ENCODE assay signal across 30 mouse cellular contexts in the genomic region with DNA sequence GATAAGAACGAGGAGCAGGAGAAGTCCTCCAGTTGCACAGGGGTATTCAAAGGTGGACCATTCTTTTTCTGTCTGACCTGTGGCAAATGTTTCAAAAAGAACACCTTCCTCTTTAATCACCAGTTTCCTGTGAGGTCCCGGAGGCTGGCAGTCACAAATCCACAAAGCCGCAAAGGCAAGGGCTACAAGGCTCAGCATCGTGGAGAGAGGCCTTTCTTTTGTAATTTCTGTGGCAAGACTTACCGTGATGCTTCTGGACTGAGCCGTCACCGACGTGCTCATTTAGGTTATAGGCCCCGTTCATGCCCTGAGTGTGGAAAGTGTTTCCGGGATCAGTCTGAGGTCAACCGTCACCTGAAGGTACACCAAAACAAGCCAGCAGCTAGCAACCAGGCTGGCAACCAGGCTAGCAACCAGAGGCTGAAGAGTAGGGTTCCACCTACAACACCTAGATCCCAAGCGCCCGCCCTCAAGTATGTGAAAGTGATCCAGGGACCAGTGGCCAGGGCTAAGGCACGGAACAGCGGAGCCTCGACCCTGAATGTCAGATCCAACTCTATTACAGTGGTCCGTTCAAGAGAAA. TPM values are rescaled to one million over a fixed set of nuclear protein-coding genes. Genes with fewer than 3 reads are reported as not detected.
DNase-seq lines count a peak whose midpoint lies in the region; ATAC-seq and TF ChIP-seq lines count a peak whose summit lies in the region.
"Had no signal": no experiment of that assay in that cellular context is flagged by ENCODE, and none has a peak within 500 bp of the region (broad histone marks: within the 10 kb centered on the region; RNA-seq: fewer than 3 reads in every experiment).

No protein-coding gene starts in this region.

- peak; percentile 73 for DNase-seq in 416B (ENCODE audit: low read depth)
- DNase-seq in lung, postnatal 4 days: no peak
- DNase-seq in liver, embryonic 11.5 days (ENCODE audit: low spot score): no peak
- no peak for DNase-seq in kidney, adult 18-20 months
- DNase-seq: adrenal gland, postnatal 14 days; cerebellum, adult 9-11 months; gastrocnemius, postnatal 10 days; heart, adult 11 months; heart, postnatal 10 days; kidney, adult 8-10 months; kidney, postnatal 10 days; layer of hippocampus, postnatal 36 days; lung, adult 18-20 months; right cerebral cortex, adult 18-20 months; right cerebral cortex, postnatal 4 days had no signal

- H3K36me3 ChIP-seq in E14TG2a.4 (ENCODE audit: insufficient read depth, low read length): peaks cover 72% of the 10 kb centered on the region
- peaks cover 5% of the 10 kb centered on the region; the same call in 1 of the 2 replicates for H3K36me3 ChIP-seq in liver, embryonic 11.5 days (ENCODE audit: control insufficient read depth, insufficient read depth, low read length)

- H3K27me3 ChIP-seq in E14TG2a.4 (ENCODE audit: insufficient read depth, low read length): no peaks in the 10 kb centered on the region
- no peaks in the 10 kb centered on the region for H3K27me3 ChIP-seq in liver, embryonic 11.5 days (replicated peaks; ENCODE audit: control insufficient read depth, insufficient read depth, low read length)
- H3K27me3 ChIP-seq: forebrain, embryonic 15.5 days; heart, embryonic 12.5 days; neural tube, embryonic 15.5 days had no signal

- TF ChIP-seq CTCF in E14TG2a.4 (conservative IDR thresholded peaks at IDR 0.05; ENCODE audit: low read length): no peak

- peaks cover 95% of the 10 kb centered on the region for H3K4me1 ChIP-seq in E14TG2a.4 (replicated peaks; ENCODE audit: low read depth, low read length)
- no peaks in the 10 kb centered on the region for H3K4me1 ChIP-seq in liver, embryonic 11.5 days (replicated peaks; ENCODE audit: control insufficient read depth, insufficient read depth, low read length)
- H3K4me1 ChIP-seq: embryonic facial prominence, embryonic 10.5 days; heart, embryonic 12.5 days; midbrain, embryonic 10.5 days had no signal

- no peak overlapping the region for H3K9ac ChIP-seq in liver, embryonic 11.5 days (ENCODE audit: low read depth, low read length)
- H3K9ac ChIP-seq: forebrain, embryonic 15.5 days; heart, embryonic 12.5 days; neural tube, embryonic 15.5 days had no signal

- 83% methylated on average over 17 of the region's 17 CpGs for WGBS in liver, embryonic 11.5 days

- H3K27ac ChIP-seq in liver, embryonic 11.5 days (ENCODE audit: low read depth, low read length): no peak overlapping the region
- H3K27ac ChIP-seq: embryonic facial prominence, embryonic 10.5 days; forebrain, embryonic 15.5 days; midbrain, embryonic 10.5 days; neural tube, embryonic 15.5 days had no signal

- H3K4me2 ChIP-seq in liver, embryonic 11.5 days: no peak overlapping the region
- H3K4me2 ChIP-seq: forebrain, embryonic 15.5 days; heart, embryonic 12.5 days; neural tube, embryonic 15.5 days had no signal

- ATAC-seq in activated CD4-positive, CD25-positive, alpha-beta regulatory T cell, adult 4 months: peak; percentile 36
- ATAC-seq in megakaryocyte, adult 5-6 weeks (ENCODE audit: poor library complexity, severe bottlenecking): peak; percentile 87
- ATAC-seq in liver, embryonic 11.5 days (replicated peaks; ENCODE audit: low FRiP score): no peak
- ATAC-seq: forebrain, embryonic 15.5 days had no signal

- no peaks in the 10 kb centered on the region for H3K9me3 ChIP-seq in E14TG2a.4 (ENCODE audit: low read length)
- H3K9me3 ChIP-seq in liver, embryonic 11.5 days (ENCODE audit: control insufficient read depth, low read length): no peaks in the 10 kb centered on the region
- H3K9me3 ChIP-seq: embryonic facial prominence, embryonic 10.5 days; forebrain, embryonic 15.5 days; heart, embryonic 12.5 days; midbrain, embryonic 10.5 days; neural tube, embryonic 15.5 days had no signal

- peak overlapping the region; percentile 2; the same call in 1 of the 2 replicates for H3K4me3 ChIP-seq in E14TG2a.4 (replicated peaks; ENCODE audit: low read length)
- no peak overlapping the region for H3K4me3 ChIP-seq in liver, embryonic 11.5 days (ENCODE audit: low read depth, low read length)
- H3K4me3 ChIP-seq: embryonic facial prominence, embryonic 10.5 days; forebrain, embryonic 15.5 days; heart, embryonic 12.5 days; midbrain, embryonic 10.5 days; neural tube, embryonic 15.5 days had no signal

RNA-seq across cellular contexts. Expression of gene Zfp57, which starts 8.6 kb away (rescaled TPM):
- not detected for polyA plus RNA-seq in activated CD4-positive, CD25-positive, alpha-beta regulatory T cell, adult 4 months (2017; shearing (Covaris generic))
- not detected in 2 replicates for total RNA-seq in megakaryocyte, adult 5-6 weeks (2015)
- total RNA-seq in megakaryocyte, adult 5-6 weeks (2017): not detected in 2 replicates
- 28.3 and 28.8 TPM in 2 replicates for polyA plus RNA-seq in liver, embryonic 11.5 days (2014; fragmentation: Nextera tagmentation; extraction: Ambion mirVana)

RNA-seq across cellular contexts. Expression of gene Mog, which starts 13.6 kb away (rescaled TPM):
- polyA plus RNA-seq in activated CD4-positive, CD25-positive, alpha-beta regulatory T cell, adult 4 months (2017; shearing (Covaris generic)): not detected
- total RNA-seq in megakaryocyte, adult 5-6 weeks (2015): not detected in 2 replicates
- total RNA-seq in megakaryocyte, adult 5-6 weeks (2017): not detected in 2 replicates
- polyA plus RNA-seq in liver, embryonic 11.5 days (2014; fragmentation: Nextera tagmentation; extraction: Ambion mirVana): 0.14 TPM in 1 of 2 replicates, not detected in the other
- total RNA-seq: adrenal gland, postnatal 14 days; gastrocnemius, postnatal 10 days; heart, postnatal 10 days; liver, adult 2 months; midbrain, postnatal 0 days had no signal
- polyA plus RNA-seq: heart, embryonic 12.5 days; liver, adult 2 months had no signal

RNA-seq across cellular contexts. Expression of gene H2-M5, which starts 20.2 kb away (rescaled TPM):
- polyA plus RNA-seq in activated CD4-positive, CD25-positive, alpha-beta regulatory T cell, adult 4 months (2017; shearing (Covaris generic)): not detected
- 0.23 TPM in 1 of 2 replicates, not detected in the other for total RNA-seq in megakaryocyte, adult 5-6 weeks (2015)
- not detected in 2 replicates for total RNA-seq in megakaryocyte, adult 5-6 weeks (2017)
- polyA plus RNA-seq in liver, embryonic 11.5 days (2014; fragmentation: Nextera tagmentation; extraction: Ambion mirVana): 0.08 and 0.09 TPM in 2 replicates
- total RNA-seq: adrenal gland, postnatal 14 days; liver, adult 2 months had no signal
- polyA plus RNA-seq: liver, adult 2 months had no signal

RNA-seq across cellular contexts. Expression of gene 2410137M14Rik, which starts 28.5 kb away (rescaled TPM):
- not detected for polyA plus RNA-seq in activated CD4-positive, CD25-positive, alpha-beta regulatory T cell, adult 4 months (2017; shearing (Covaris generic))
- not detected in 2 replicates for total RNA-seq in megakaryocyte, adult 5-6 weeks (2015)
- not detected in 2 replicates for total RNA-seq in megakaryocyte, adult 5-6 weeks (2017)
- polyA plus RNA-seq in liver, embryonic 11.5 days (2014; fragmentation: Nextera tagmentation; extraction: Ambion mirVana): not detected in 2 replicates
- total RNA-seq: adrenal gland, postnatal 14 days; gastrocnemius, postnatal 10 days; heart, postnatal 10 days; layer of hippocampus, adult 18-20 months; layer of hippocampus, postnatal 36 days; liver, adult 2 months; midbrain, postnatal 0 days had no signal
- polyA plus RNA-seq: embryonic facial prominence, embryonic 10.5 days; forebrain, embryonic 15.5 days; hindbrain, embryonic 11.5 days; intestine, embryonic 14.5 days; limb, embryonic 11.5 days; liver, adult 2 months; midbrain, embryonic 10.5 days; neural tube, embryonic 15.5 days; stomach, embryonic 14.5 days had no signal

RNA-seq across cellular contexts. Expression of gene Gabbr1, which starts 36.2 kb away (rescaled TPM):
- 1 to 10 TPM; 5.0 to 6.2 TPM for polyA plus RNA-seq in activated CD4-positive, CD25-positive, alpha-beta regulatory T cell, adult 4 months (2017; shearing (Covaris generic))
- 12.4 and 14.2 TPM in 2 replicates for total RNA-seq in megakaryocyte, adult 5-6 weeks (2015)
- 5.7 and 10.5 TPM in 2 replicates for total RNA-seq in megakaryocyte, adult 5-6 weeks (2017)
- polyA plus RNA-seq in liver, embryonic 11.5 days (2014; fragmentation: Nextera tagmentation; extraction: Ambion mirVana): 2.9 and 3.9 TPM in 2 replicates

Comparison
In these comparisons a context has a peak if more than half of its experiments do, and no peak if none do; other contexts are left out.
1. RNA of gene Zfp57, which starts 8.6 kb away (polyA plus RNA-seq): 28.3 to 28.8 TPM in liver, embryonic 11.5 days; not detected in activated CD4-positive, CD25-positive, alpha-beta regulatory T cell, adult 4 months; every median in the first group is over 10 times any median in the second.